Comparison of ENCODE assay signal across 10 mouse cellular contexts in genomic region chr13:113265257-113265656, GRCm38 (mm10). TPM values are rescaled to one million over a fixed set of nuclear protein-coding genes. Genes with fewer than 3 reads are reported as not detected.
DNase-seq lines count a peak whose midpoint lies in the region; ATAC-seq and TF ChIP-seq lines count a peak whose summit lies in the region.
"Had no signal": no experiment of that assay in that cellular context is flagged by ENCODE, and none has a peak within 500 bp of the region (broad histone marks: within the 10 kb centered on the region; RNA-seq: fewer than 3 reads in every experiment).

No protein-coding gene starts in this region.

- H3K9me3 ChIP-seq in liver, embryonic 12.5 days (replicated peaks), result no peaks in the 10 kb centered on the region
- H3K9me3 ChIP-seq: neural tube, embryonic 12.5 days had no signal

- no peaks in the 10 kb centered on the region for H3K27me3 ChIP-seq in liver, adult 2 months (ENCODE audit: control insufficient read depth, insufficient read depth, low read length)
- no peaks in the 10 kb centered on the region for H3K27me3 ChIP-seq in liver, embryonic 12.5 days (replicated peaks)
- H3K27me3 ChIP-seq: neural tube, embryonic 12.5 days had no signal

- H3K36me3 ChIP-seq in liver, adult 2 months (ENCODE audit: control insufficient read depth, insufficient read depth, low read length), result no peaks in the 10 kb centered on the region
- no peaks in the 10 kb centered on the region for H3K36me3 ChIP-seq in liver, embryonic 12.5 days
- H3K36me3 ChIP-seq: neural tube, embryonic 12.5 days had no signal

- no peak for TF ChIP-seq POLR2A in liver, adult 2 months (IDR thresholded peaks at IDR 0.05; ENCODE audit: extremely low read depth, insufficient read depth, low read length)

- H3K4me1 ChIP-seq in liver, adult 2 months (ENCODE audit: control insufficient read depth, insufficient read depth, low read length), result no peaks in the 10 kb centered on the region
- H3K4me1 ChIP-seq in liver, embryonic 12.5 days, result no peaks in the 10 kb centered on the region
- H3K4me1 ChIP-seq: neural tube, embryonic 12.5 days had no signal

- no peak overlapping the region for H3K27ac ChIP-seq in liver, adult 2 months (replicated peaks; ENCODE audit: insufficient read depth, low read depth, low read length)
- H3K27ac ChIP-seq in liver, embryonic 12.5 days, result no peak overlapping the region
- H3K27ac ChIP-seq: neural tube, embryonic 12.5 days had no signal

- no peak overlapping the region for H3K9ac ChIP-seq in liver, adult 2 months (ENCODE audit: low read depth, low read length)
- H3K9ac ChIP-seq in liver, embryonic 12.5 days, result no peak overlapping the region
- H3K9ac ChIP-seq: neural tube, embryonic 12.5 days had no signal

- peak; percentile 19 to 54 for DNase-seq in cerebellum, postnatal 25 days
- no peak for DNase-seq in cerebellum, adult 9-10 months
- DNase-seq in liver, adult 2 months (ENCODE audit: extremely low read depth, low read depth, low spot score), result peak; percentile 6
- peak; percentile 68 for DNase-seq in brain, adult 2 months (ENCODE audit: low read depth, low spot score)
- peak; percentile 45 to 77 for DNase-seq in kidney, postnatal 25 days
- peak; percentile 44 for DNase-seq in lung, postnatal 25 days (ENCODE audit: low spot score)

- H3K4me3 ChIP-seq in liver, adult 2 months (ENCODE audit: insufficient read depth, low read depth, low read length), result no peak overlapping the region
- no peak overlapping the region for H3K4me3 ChIP-seq in liver, embryonic 12.5 days
- H3K4me3 ChIP-seq: neural tube, embryonic 12.5 days had no signal

- TF ChIP-seq CTCF in liver, adult 2 months (IDR thresholded peaks at IDR 0.05; ENCODE audit: low read depth, low read length), result peak; percentile 31; the same call in 1 of the 2 replicates

- ATAC-seq in liver, embryonic 12.5 days, result no peak
- no peak for ATAC-seq in activated CD4-positive, CD25-positive, alpha-beta regulatory T cell, adult 4 months

- whole genome bisulfite sequencing in liver, adult 2 months, result 27% methylated on average over 13 of the region's 13 CpGs
- WGBS in liver, embryonic 12.5 days (ENCODE audit: insufficient replicate concordance), result 15% methylated on average over 13 of the region's 13 CpGs

- H3K4me2 ChIP-seq in liver, embryonic 12.5 days, result no peak overlapping the region
- H3K4me2 ChIP-seq: neural tube, embryonic 12.5 days had no signal

- no peaks in the 10 kb centered on the region for H3K79me2 ChIP-seq in liver, adult 2 months (ENCODE audit: control insufficient read depth, insufficient read depth, low read length)

RNA-seq across cellular contexts. Expression of gene BC067074, which starts 27.7 kb away (rescaled TPM):
- total RNA-seq in liver, adult 2 months (2014; rRNA removed), result 0.07 and 0.09 TPM in 2 replicates
- not detected in 2 replicates for polyA plus RNA-seq in liver, adult 2 months (2012; rRNA removed)
- 0.49 and 0.75 TPM in 2 replicates for polyA plus RNA-seq in liver, embryonic 12.5 days (2016; fragmentation: Nextera tagmentation; extraction: Ambion mirVana)
- not detected for polyA plus RNA-seq in activated CD4-positive, CD25-positive, alpha-beta regulatory T cell, adult 4 months (2017; shearing (Covaris generic))

RNA-seq across cellular contexts. Expression of gene Gzmk, which starts 39.5 kb away (rescaled TPM):
- not detected in 2 replicates for total RNA-seq in liver, adult 2 months (2014; rRNA removed)
- not detected in 2 replicates for polyA plus RNA-seq in liver, adult 2 months (2012; rRNA removed)
- not detected in 2 replicates for polyA plus RNA-seq in liver, embryonic 12.5 days (2016; fragmentation: Nextera tagmentation; extraction: Ambion mirVana)
- 1 to 10 TPM; 1.2 TPM for polyA plus RNA-seq in activated CD4-positive, CD25-positive, alpha-beta regulatory T cell, adult 4 months (2017; shearing (Covaris generic))
- total RNA-seq: hematopoietic stem cell, adult 5-6 weeks had no signal
- polyA plus RNA-seq: neural tube, embryonic 12.5 days had no signal

RNA-seq across cellular contexts. Expression of gene Esm1, which starts 55.8 kb away (rescaled TPM):
- total RNA-seq in liver, adult 2 months (2014; rRNA removed), result 0.55 and 7.9 TPM in 2 replicates
- 0.06 and 0.35 TPM in 2 replicates for polyA plus RNA-seq in liver, adult 2 months (2012; rRNA removed)
- 1.6 and 1.8 TPM in 2 replicates for polyA plus RNA-seq in liver, embryonic 12.5 days (2016; fragmentation: Nextera tagmentation; extraction: Ambion mirVana)
- not detected for polyA plus RNA-seq in activated CD4-positive, CD25-positive, alpha-beta regulatory T cell, adult 4 months (2017; shearing (Covaris generic))
